Mouse (Mus musculus): Measurements from ENCODE around the gene Edar. TPM values are rescaled to one million over a fixed set of nuclear protein-coding genes. Genes with fewer than 3 reads are reported as not detected.
A peak's percentile ranks its signal among the peaks of the same experiment; 100 is the strongest.

Edar gene
- polyA plus RNA-seq, 1 experiment from 2014 or later = 0.07 TPM

GRCm38 (mm10) chr10:58616565-58616964, 58.9 kb downstream of the Edar start:
- H3K9ac ChIP-seq (replicated peaks; ENCODE audit: low read depth, low read length) = no peak overlapping the region
- no peaks in the 10 kb centered on the region for H3K9me3 ChIP-seq (ENCODE audit: control insufficient read depth, low read length)
- 93% methylated on average over 5 of the region's 5 CpGs for WGBS
- ATAC-seq (ENCODE audit: low read depth) = no peak
- no peaks in the 10 kb centered on the region for H3K27me3 ChIP-seq (ENCODE audit: control insufficient read depth, insufficient read depth, low read length)
- no peak overlapping the region for H3K27ac ChIP-seq (ENCODE audit: low read depth, low read length)
- H3K36me3 ChIP-seq (ENCODE audit: control insufficient read depth, insufficient read depth, low read length) = no peaks in the 10 kb centered on the region
- H3K4me2 ChIP-seq (ENCODE audit: low read depth, low read length) = no peak overlapping the region
- no peaks in the 10 kb centered on the region for H3K4me1 ChIP-seq (ENCODE audit: control insufficient read depth, insufficient read depth, low read length)
- no peak overlapping the region for H3K4me3 ChIP-seq (ENCODE audit: low read depth, low read length)

DNA sequence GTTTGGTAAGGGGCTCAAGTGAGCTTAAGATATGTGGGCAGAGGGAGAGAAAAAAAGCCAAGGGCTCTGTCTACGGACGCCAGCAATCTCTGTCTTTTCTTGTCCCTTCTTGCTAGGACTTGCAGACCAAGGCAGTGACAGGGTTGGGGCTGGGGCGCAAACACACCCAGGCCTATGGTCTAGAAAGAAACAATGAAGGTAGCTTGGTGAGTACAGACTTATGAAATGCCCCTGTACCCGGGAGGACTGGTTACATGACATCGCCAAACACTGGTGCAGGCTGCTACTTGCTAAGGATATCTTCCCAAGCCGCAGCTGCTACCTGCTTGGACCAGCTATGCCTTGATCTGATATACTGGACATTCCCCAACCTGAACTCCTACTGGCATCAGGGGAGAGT, 60.9 kb downstream of the Edar start:
- Histone ChIP-seq H3K4me1 (ENCODE audit: control insufficient read depth, insufficient read depth, low read length) (no peaks in the 10 kb centered on the region), H3K27me3 (ENCODE audit: control insufficient read depth, insufficient read depth, low read length) (no peaks in the 10 kb centered on the region), H3K9me3 (ENCODE audit: control insufficient read depth, low read length) (no peaks in the 10 kb centered on the region), H3K9ac (replicated peaks; ENCODE audit: low read depth, low read length) (no peak overlapping the region), H3K4me3 (ENCODE audit: low read depth, low read length) (no peak overlapping the region), H3K27ac (ENCODE audit: low read depth, low read length) (no peak overlapping the region), H3K4me2 (ENCODE audit: low read depth, low read length) (no peak overlapping the region), H3K36me3 (ENCODE audit: control insufficient read depth, insufficient read depth, low read length) (no peaks in the 10 kb centered on the region)
- WGBS = 94% methylated on average over 6 of the region's 6 CpGs
- ATAC-seq (ENCODE audit: low read depth) = no peak

GRCm38 (mm10) chr10:58610484-58611261, 64.8 kb downstream of the Edar start:
- Histone ChIP-seq H3K4me1 (ENCODE audit: control insufficient read depth, insufficient read depth, low read length) (no peaks in the 10 kb centered on the region), H3K4me3 (ENCODE audit: low read depth, low read length) (no peak overlapping the region), H3K4me2 (ENCODE audit: low read depth, low read length) (no peak overlapping the region), H3K9me3 (ENCODE audit: control insufficient read depth, low read length) (no peaks in the 10 kb centered on the region), H3K27ac (ENCODE audit: low read depth, low read length) (no peak overlapping the region), H3K9ac (replicated peaks; ENCODE audit: low read depth, low read length) (no peak overlapping the region), H3K27me3 (ENCODE audit: control insufficient read depth, insufficient read depth, low read length) (no peaks in the 10 kb centered on the region), H3K36me3 (ENCODE audit: control insufficient read depth, insufficient read depth, low read length) (no peaks in the 10 kb centered on the region)
- 90% methylated on average over 7 of the region's 7 CpGs for WGBS
- no peak for ATAC-seq (ENCODE audit: low read depth)

DNA sequence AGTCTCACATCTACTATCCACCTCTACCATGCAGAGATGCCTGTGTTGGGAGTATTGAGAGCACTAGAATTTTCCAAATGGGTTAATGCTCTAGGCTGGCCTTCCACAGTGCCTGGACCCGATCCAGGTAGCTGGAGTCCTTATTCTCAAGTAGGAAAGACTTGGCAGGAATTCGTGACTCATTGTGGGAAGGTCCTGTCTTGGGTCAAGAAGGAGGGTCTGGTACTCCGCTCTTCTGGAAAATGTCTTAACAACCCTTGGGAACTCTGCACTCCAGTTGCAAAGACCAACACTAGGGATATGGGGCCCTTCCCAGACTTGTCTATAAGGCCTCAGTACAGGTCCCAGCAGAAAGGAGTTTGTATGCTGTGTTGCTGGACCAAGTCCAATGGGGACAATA, 66.6 kb downstream of the Edar start:
- H3K4me1 ChIP-seq (ENCODE audit: control insufficient read depth, insufficient read depth, low read length) = no peaks in the 10 kb centered on the region
- H3K9me3 ChIP-seq (ENCODE audit: control insufficient read depth, low read length) = no peaks in the 10 kb centered on the region
- WGBS = 79% methylated on average over 3 of the region's 3 CpGs
- no peaks in the 10 kb centered on the region for H3K36me3 ChIP-seq (ENCODE audit: control insufficient read depth, insufficient read depth, low read length)
- H3K4me3 ChIP-seq (ENCODE audit: low read depth, low read length) = no peak overlapping the region
- ATAC-seq (ENCODE audit: low read depth) = no peak
- H3K9ac ChIP-seq (replicated peaks; ENCODE audit: low read depth, low read length) = no peak overlapping the region
- H3K27ac ChIP-seq (ENCODE audit: low read depth, low read length) = no peak overlapping the region
- no peak overlapping the region for H3K4me2 ChIP-seq (ENCODE audit: low read depth, low read length)
- H3K27me3 ChIP-seq (ENCODE audit: control insufficient read depth, insufficient read depth, low read length) = no peaks in the 10 kb centered on the region

DNA sequence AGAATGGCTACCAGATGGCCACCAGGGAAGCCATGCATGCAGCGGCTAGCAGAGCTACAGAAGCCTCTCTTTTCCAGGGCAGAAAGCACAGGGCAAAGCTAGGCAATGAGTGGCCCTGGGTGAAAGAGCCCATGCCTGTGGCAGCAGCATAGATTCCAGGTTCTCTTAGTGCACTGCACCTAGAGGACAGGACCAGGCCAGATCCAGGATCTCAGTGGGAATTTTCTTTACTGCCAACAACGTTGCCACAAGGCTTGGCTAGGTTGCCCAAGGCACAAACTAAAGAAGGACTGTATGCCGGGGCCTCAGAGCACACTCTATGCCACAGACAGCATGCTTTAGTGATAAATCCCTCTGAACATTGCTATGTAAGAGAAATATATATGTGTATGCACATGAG, 69.1 kb downstream of the Edar start:
- Histone ChIP-seq H3K36me3 (ENCODE audit: control insufficient read depth, insufficient read depth, low read length) (no peaks in the 10 kb centered on the region), H3K27me3 (ENCODE audit: control insufficient read depth, insufficient read depth, low read length) (no peaks in the 10 kb centered on the region), H3K9ac (replicated peaks; ENCODE audit: low read depth, low read length) (no peak overlapping the region), H3K4me2 (ENCODE audit: low read depth, low read length) (no peak overlapping the region), H3K27ac (ENCODE audit: low read depth, low read length) (no peak overlapping the region), H3K4me1 (ENCODE audit: control insufficient read depth, insufficient read depth, low read length) (peaks cover 5% of the 10 kb centered on the region; the same call in 1 of the 2 replicates), H3K4me3 (ENCODE audit: low read depth, low read length) (no peak overlapping the region), H3K9me3 (ENCODE audit: control insufficient read depth, low read length) (no peaks in the 10 kb centered on the region)
- 85% methylated on average over 3 of the region's 3 CpGs for WGBS
- ATAC-seq (ENCODE audit: low read depth) = no peak

DNA sequence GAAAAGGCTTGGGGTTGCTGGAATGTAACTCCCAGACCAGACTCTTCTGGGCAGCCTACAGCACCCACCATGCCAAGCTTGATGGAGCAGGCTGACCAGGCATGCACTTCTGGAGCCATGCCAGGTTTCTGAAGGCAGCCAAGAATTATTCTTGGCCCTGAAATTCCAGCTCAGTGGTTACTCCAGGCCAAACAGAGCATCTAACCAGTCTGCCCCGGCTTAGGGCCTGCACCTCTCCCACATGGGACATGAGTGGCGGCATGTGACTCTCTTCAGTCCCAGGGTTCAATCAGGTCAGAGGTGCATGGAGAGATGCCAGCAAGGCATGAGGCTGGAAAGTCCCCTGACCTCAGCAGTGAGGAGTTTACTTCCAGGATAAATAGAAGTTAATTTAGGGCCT, 70.7 kb downstream of the Edar start:
- H3K27me3 ChIP-seq (ENCODE audit: control insufficient read depth, insufficient read depth, low read length) = no peaks in the 10 kb centered on the region
- WGBS = 93% methylated on average over 2 of the region's 2 CpGs
- H3K4me2 ChIP-seq (ENCODE audit: low read depth, low read length) = no peak overlapping the region
- no peak overlapping the region for H3K27ac ChIP-seq (ENCODE audit: low read depth, low read length)
- no peaks in the 10 kb centered on the region for H3K9me3 ChIP-seq (ENCODE audit: control insufficient read depth, low read length)
- no peak overlapping the region for H3K9ac ChIP-seq (replicated peaks; ENCODE audit: low read depth, low read length)
- peaks cover 11% of the 10 kb centered on the region; the same call in 1 of the 2 replicates for H3K4me1 ChIP-seq (ENCODE audit: control insufficient read depth, insufficient read depth, low read length)
- no peaks in the 10 kb centered on the region for H3K36me3 ChIP-seq (ENCODE audit: control insufficient read depth, insufficient read depth, low read length)
- H3K4me3 ChIP-seq (ENCODE audit: low read depth, low read length) = no peak overlapping the region
- no peak for ATAC-seq (ENCODE audit: low read depth)

DNA sequence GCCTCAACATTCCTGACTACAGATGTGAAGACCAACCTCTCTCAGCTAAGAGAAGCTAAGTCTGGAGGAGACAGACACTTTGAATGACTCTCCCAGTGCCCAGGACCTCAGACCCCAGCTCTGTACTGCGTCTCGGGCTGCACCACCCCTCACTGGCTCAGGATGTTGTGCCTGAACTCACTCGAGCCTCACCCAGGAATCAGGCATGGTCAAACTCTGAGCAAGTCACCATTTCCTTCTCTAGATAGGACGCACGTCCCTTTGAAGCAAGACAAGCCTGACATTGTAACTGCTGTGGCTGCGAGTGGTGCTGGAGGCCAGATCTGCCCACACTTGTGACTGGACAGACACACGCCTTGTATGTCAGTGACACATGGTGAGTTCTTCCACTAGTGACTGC, 73.5 kb downstream of the Edar start:
- no peak overlapping the region for H3K4me3 ChIP-seq (ENCODE audit: low read depth, low read length)
- no peaks in the 10 kb centered on the region for H3K36me3 ChIP-seq (ENCODE audit: control insufficient read depth, insufficient read depth, low read length)
- H3K27me3 ChIP-seq (ENCODE audit: control insufficient read depth, insufficient read depth, low read length) = no peaks in the 10 kb centered on the region
- H3K4me2 ChIP-seq (ENCODE audit: low read depth, low read length) = no peak overlapping the region
- H3K9ac ChIP-seq (replicated peaks; ENCODE audit: low read depth, low read length) = no peak overlapping the region
- peaks cover 11% of the 10 kb centered on the region; the same call in 1 of the 2 replicates for H3K4me1 ChIP-seq (ENCODE audit: control insufficient read depth, insufficient read depth, low read length)
- 54% methylated on average over 7 of the region's 7 CpGs for WGBS
- 0 out of 2 replicates have a peak, but pooled peaks have one; percentile 5 for ATAC-seq (ENCODE audit: low read depth)
- no peaks in the 10 kb centered on the region for H3K9me3 ChIP-seq (ENCODE audit: control insufficient read depth, low read length)
- H3K27ac ChIP-seq (ENCODE audit: low read depth, low read length) = peak overlapping the region; percentile 71; the same call in 1 of the 2 replicates

- ATAC-seq (ENCODE audit: low read depth) = peak; percentile 76
- Histone ChIP-seq H3K27ac (ENCODE audit: low read depth, low read length) (peak overlapping the region; percentile 71; the same call in 1 of the 2 replicates), H3K4me1 (ENCODE audit: control insufficient read depth, insufficient read depth, low read length) (peaks cover 11% of the 10 kb centered on the region; the same call in 1 of the 2 replicates), H3K27me3 (ENCODE audit: control insufficient read depth, insufficient read depth, low read length) (no peaks in the 10 kb centered on the region), H3K9ac (replicated peaks; ENCODE audit: low read depth, low read length) (no peak overlapping the region), H3K9me3 (ENCODE audit: control insufficient read depth, low read length) (no peaks in the 10 kb centered on the region), H3K4me2 (ENCODE audit: low read depth, low read length) (no peak overlapping the region), H3K4me3 (ENCODE audit: low read depth, low read length) (no peak overlapping the region), H3K36me3 (ENCODE audit: control insufficient read depth, insufficient read depth, low read length) (no peaks in the 10 kb centered on the region)
- WGBS = 7% methylated on average over 6 of the region's 6 CpGs
Observed at GRCm38 (mm10) chr10:58601431-58601901, 74.0 kb downstream of the Edar start.

DNA sequence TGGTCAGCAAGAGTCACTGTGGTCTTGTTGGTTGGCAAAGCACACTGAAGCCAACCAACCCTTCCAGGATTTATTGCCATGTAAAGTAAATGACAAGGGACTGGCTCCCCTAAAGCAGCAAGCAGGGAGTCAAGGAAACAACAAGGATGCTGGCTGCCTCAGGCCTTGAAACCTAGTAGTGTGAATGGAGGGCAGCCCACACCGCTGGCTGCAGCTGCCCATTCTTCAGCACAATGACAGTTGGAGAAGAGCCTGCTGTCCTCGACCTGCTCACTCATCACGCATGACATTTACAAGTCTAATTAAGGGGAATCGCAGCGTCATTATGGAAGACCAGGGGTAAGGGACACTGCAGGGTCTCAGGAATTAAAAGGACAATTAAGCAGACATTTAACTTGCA, 74.5 kb downstream of the Edar start:
- H3K4me3 ChIP-seq (ENCODE audit: low read depth, low read length) = no peak overlapping the region
- peaks cover 11% of the 10 kb centered on the region; the same call in 1 of the 2 replicates for H3K4me1 ChIP-seq (ENCODE audit: control insufficient read depth, insufficient read depth, low read length)
- WGBS = under 1% methylated on average over 5 of the region's 5 CpGs
- H3K27ac ChIP-seq (ENCODE audit: low read depth, low read length) = peak overlapping the region; percentile 71; the same call in 1 of the 2 replicates
- H3K9me3 ChIP-seq (ENCODE audit: control insufficient read depth, low read length) = no peaks in the 10 kb centered on the region
- H3K27me3 ChIP-seq (ENCODE audit: control insufficient read depth, insufficient read depth, low read length) = no peaks in the 10 kb centered on the region
- H3K36me3 ChIP-seq (ENCODE audit: control insufficient read depth, insufficient read depth, low read length) = no peaks in the 10 kb centered on the region
- ATAC-seq (ENCODE audit: low read depth) = peak; percentile 86
- H3K9ac ChIP-seq (replicated peaks; ENCODE audit: low read depth, low read length) = no peak overlapping the region
- H3K4me2 ChIP-seq (ENCODE audit: low read depth, low read length) = no peak overlapping the region

Data from neural tube, embryonic 14.5 days (tissue).